Mouse (Mus musculus) testis, adult 2 months (tissue): Measurements from ENCODE around the gene Trmt13. TPM values are rescaled to one million over a fixed set of nuclear protein-coding genes. Genes with fewer than 3 reads are reported as not detected.
"Not testable (repeated sequence)": the region's sequence is repeated elsewhere in the genome, so short reads cannot be mapped to it uniquely, and the experiment has no call there.

Source experiments
- H3K27ac ChIP-seq: fragments of 200-500 bp; 2 replicates; pipeline ENCODE4 v1.5.1; 2012; ENCODE audit warnings: low read depth, low read length; ENCODE audit not compliant: control insufficient read depth, insufficient read depth
- H3K27me3 ChIP-seq: fragments of 200-500 bp; 2 replicates; pipeline ENCODE4 v1.6.1; 2012; ENCODE audit warnings: mild to moderate bottlenecking, low read length, moderate library complexity; ENCODE audit not compliant: control insufficient read depth, insufficient read depth
- H3K36me3 ChIP-seq: fragments of 200-500 bp; 2 replicates; pipeline ENCODE4 v1.6.1; 2012; ENCODE audit warnings: mild to moderate bottlenecking, low read length; ENCODE audit not compliant: control insufficient read depth, insufficient read depth
- H3K4me1 ChIP-seq: fragments of 200-500 bp; 2 replicates; pipeline ENCODE4 v1.6.1; 2012; ENCODE audit warnings: low read length; ENCODE audit not compliant: control insufficient read depth, insufficient read depth
- H3K4me3 ChIP-seq: fragments of 200-500 bp; 2 replicates; pipeline ENCODE4 v1.5.1; 2012; ENCODE audit warnings: low read depth, mild to moderate bottlenecking, low read length, moderate library complexity, mixed read lengths; ENCODE audit not compliant: control insufficient read depth
- CTCF ChIP-seq: fragments of 200-500 bp; IDR thresholded peaks from 2 replicates; pipeline ENCODE4 v1.5.1; 2012; ENCODE audit warnings: low read depth, mild to moderate bottlenecking, inconsistent platforms, low read length, moderate library complexity; ENCODE audit not compliant: control insufficient read depth, insufficient read depth, insufficient replicate concordance
- POLR2A ChIP-seq: fragments of 200-500 bp; IDR thresholded peaks from 2 replicates; pipeline ENCODE4 v1.6.1; 2012; ENCODE audit warnings: low read depth, mild to moderate bottlenecking, inconsistent platforms, low read length, moderate library complexity; ENCODE audit not compliant: control insufficient read depth
- polyA plus RNA-seq: library from polyadenylated mRNA; depleted of rRNA; stranded (reverse); fragments of >200 nt; gene quantifications from 2 replicates; pipeline ENCODE4 v1.2.3, GENCODE M21; 2012; rRNA removed

Trmt13 gene
- polyA plus RNA-seq: 4.8 and 5.0 TPM in 2 replicates

- H3K27me3 ChIP-seq: no peaks in the 10 kb centered on the region
- H3K4me1 ChIP-seq: no peaks in the 10 kb centered on the region
- H3K4me3 ChIP-seq: no peak within 1 kb of the TSS
- TF ChIP-seq CTCF: no peak
- no peak for TF ChIP-seq POLR2A
- no peaks in the 10 kb centered on the region for H3K36me3 ChIP-seq
- H3K27ac ChIP-seq: no peak within 1 kb of the TSS
Observed at GRCm38 (mm10) chr3:116614295-116614892, at the start of gene Trmt13. Gene Trmt13 (minus strand): TSS chr3:116614587.

- TF ChIP-seq CTCF (no peak), POLR2A (peak; percentile 97)
- Histone ChIP-seq H3K27me3 (no peaks in the 10 kb centered on the region), H3K27ac (peak within 1 kb of the TSS; percentile 95), H3K4me1 (peaks cover 3% of the 10 kb centered on the region), H3K4me3 (peak within 1 kb of the TSS; percentile 91), H3K36me3 (no peaks in the 10 kb centered on the region)
Observed at GRCm38 (mm10) chr3:116662463-116662863, 48.1 kb upstream of the Trmt13 start, which contains the start of gene Mfsd14a. Gene Mfsd14a (minus strand): TSS chr3:116662677.

GRCm38 (mm10) chr3:116661870-116662414, 47.6 kb upstream of the Trmt13 start:
- no peaks in the 10 kb centered on the region for H3K27me3 ChIP-seq
- no peak for TF ChIP-seq CTCF
- TF ChIP-seq POLR2A: peak; percentile 47; the same call in 1 of the 2 replicates
- peak overlapping the region; percentile 91 for H3K4me3 ChIP-seq
- H3K36me3 ChIP-seq: no peaks in the 10 kb centered on the region
- peak overlapping the region; percentile 95 for H3K27ac ChIP-seq
- peaks cover 3% of the 10 kb centered on the region for H3K4me1 ChIP-seq

- Histone ChIP-seq H3K27me3 (no peaks in the 10 kb centered on the region), H3K4me3 (peak overlapping the region; percentile 91), H3K27ac (peak overlapping the region; percentile 95), H3K36me3 (no peaks in the 10 kb centered on the region), H3K4me1 (peaks cover 3% of the 10 kb centered on the region)
- TF ChIP-seq CTCF (no peak), POLR2A (no peak)
Observed at GRCm38 (mm10) chr3:116661288-116661869, 47.0 kb upstream of the Trmt13 start.

- Histone ChIP-seq H3K27me3 (no peaks in the 10 kb centered on the region), H3K4me3 (peak overlapping the region; percentile 26), H3K4me1 (peaks cover 3% of the 10 kb centered on the region), H3K27ac (no peak overlapping the region), H3K36me3 (no peaks in the 10 kb centered on the region)
- TF ChIP-seq CTCF (no peak), POLR2A (no peak)
Observed at GRCm38 (mm10) chr3:116659856-116660430, 45.6 kb upstream of the Trmt13 start.

- no peaks in the 10 kb centered on the region for H3K36me3 ChIP-seq
- no peak overlapping the region; the same call in 1 of the 2 replicates for H3K4me3 ChIP-seq
- peaks cover 3% of the 10 kb centered on the region for H3K4me1 ChIP-seq
- no peaks in the 10 kb centered on the region for H3K27me3 ChIP-seq
- no peak overlapping the region for H3K27ac ChIP-seq
- no peak for TF ChIP-seq CTCF
- TF ChIP-seq POLR2A: no peak
Observed at GRCm38 (mm10) chr3:116658928-116659565, 44.7 kb upstream of the Trmt13 start.

- TF ChIP-seq POLR2A (no peak), CTCF (no peak)
- no peaks in the 10 kb centered on the region for H3K27me3 ChIP-seq
- no peak overlapping the region for H3K27ac ChIP-seq
- no peak overlapping the region for H3K4me3 ChIP-seq
- H3K4me1 ChIP-seq: peaks cover 3% of the 10 kb centered on the region
- H3K36me3 ChIP-seq: no peaks in the 10 kb centered on the region
Observed at GRCm38 (mm10) chr3:116656184-116656965, 42.0 kb upstream of the Trmt13 start.

GRCm38 (mm10) chr3:116654051-116654450, 39.7 kb upstream of the Trmt13 start:
- H3K27me3 ChIP-seq, H3K4me3 ChIP-seq, H3K27ac ChIP-seq, H3K4me1 ChIP-seq, H3K36me3 ChIP-seq: not testable (repeated sequence)
